Mouse (Mus musculus) CH12.LX (cell line): ENCODE data around the gene Gtf3c5. TPM values are rescaled to one million over a fixed set of nuclear protein-coding genes. Genes with fewer than 3 reads are reported as not detected.

Experiments
- DNase-seq: peaks from one replicate; pipeline ENCODE4 v3.0.0-alpha.2; 2013; ENCODE audit errors: extremely low read depth
- H3K27ac ChIP-seq: 2 replicates; pipeline ENCODE4 v1.5.1; 2012; ENCODE audit warnings: low read depth, mild to moderate bottlenecking, control low read depth, moderate library complexity; ENCODE audit not compliant: insufficient read depth
- H3K27me3 ChIP-seq: replicated peaks from 2 replicates; pipeline ENCODE3; 2012; ENCODE audit warnings: inconsistent platforms
- H3K36me3 ChIP-seq, 2 experiments: replicated peaks in 1 of 2; 2 replicates each; pipeline versions ENCODE3 to v1.6.1; 2012; ENCODE audit warnings: inconsistent platforms in 1 of 2, low read length in 1 of 2, mild to moderate bottlenecking in 1 of 2, mixed read lengths in 1 of 2, moderate library complexity in 1 of 2; ENCODE audit not compliant: control insufficient read depth in 1 of 2, insufficient read depth in 1 of 2
- H3K4me1 ChIP-seq, 2 experiments: 2 replicates each; pipeline ENCODE4 v1.6.1; 2012; ENCODE audit warnings: inconsistent platforms in 1 of 2, moderate library complexity in 1 of 2; ENCODE audit not compliant: insufficient read depth in 2 of 2, control insufficient read depth in 1 of 2
- H3K4me2 ChIP-seq: 2 replicates; pipeline ENCODE4 v1.6.1; 2012; ENCODE audit warnings: low read depth, mild to moderate bottlenecking, control low read depth; ENCODE audit not compliant: poor library complexity, insufficient read depth, severe bottlenecking
- H3K4me3 ChIP-seq, 3 experiments: fragments of 150-350 bp in 1 of 3; sonication (generic) in 1 of 3; replicated peaks in 1 of 3; 2 replicates each; pipeline versions ENCODE3 to v1.5.1; 2011 to 2012; ENCODE audit warnings: low read depth in 2 of 3, low read length in 2 of 3, mild to moderate bottlenecking in 2 of 3, moderate library complexity in 2 of 3, control low read depth in 1 of 3, improper control_type of control experiment in 1 of 3, inconsistent platforms in 1 of 3, mixed read lengths in 1 of 3; ENCODE audit not compliant: poor library complexity in 1 of 3
- H3K79me2 ChIP-seq: replicated peaks from 2 replicates; pipeline ENCODE4 v1.6.1; 2012; ENCODE audit warnings: mild to moderate bottlenecking, moderate library complexity; ENCODE audit not compliant: control insufficient read depth, poor library complexity, insufficient read depth, severe bottlenecking; ENCODE audit errors: extremely low read depth
- H3K9ac ChIP-seq: 2 replicates; pipeline ENCODE4 v1.6.1; 2012; ENCODE audit warnings: low read depth, mild to moderate bottlenecking, control low read depth, moderate library complexity; ENCODE audit not compliant: insufficient read depth
- H3K9me3 ChIP-seq: replicated peaks from 2 replicates; pipeline ENCODE3; 2012; ENCODE audit warnings: low read length, inconsistent platforms, mixed read lengths
- CHD2 ChIP-seq: IDR thresholded peaks from 2 replicates; pipeline ENCODE4 v1.6.1; 2011; ENCODE audit warnings: low read length, improper control_type of control experiment
- E2F4 ChIP-seq: IDR thresholded peaks from 2 replicates; pipeline ENCODE4 v1.6.1; 2011; ENCODE audit warnings: low read depth, low read length, improper control_type of control experiment; ENCODE audit not compliant: insufficient replicate concordance
- ELF1 ChIP-seq: IDR thresholded peaks from 2 replicates; pipeline ENCODE4 v1.6.1; 2014; ENCODE audit warnings: low read depth, mild to moderate bottlenecking, inconsistent platforms, low read length, improper control_type of control experiment
- ETS1 ChIP-seq: conservative IDR thresholded peaks from 2 replicates; pipeline ENCODE4 v1.6.1; 2012; ENCODE audit warnings: low read depth, mild to moderate bottlenecking, inconsistent platforms, low read length, improper control_type of control experiment, moderate library complexity
- JUND ChIP-seq: conservative IDR thresholded peaks from 2 replicates; pipeline ENCODE4 v1.6.1; 2011; ENCODE audit warnings: low read depth, low read length, improper control_type of control experiment
- MAX ChIP-seq: IDR thresholded peaks from 2 replicates; pipeline ENCODE4 v1.6.1; 2011; ENCODE audit warnings: low read length, improper control_type of control experiment
- MXI1 ChIP-seq: IDR thresholded peaks from 2 replicates; pipeline ENCODE4 v1.6.1; 2011; ENCODE audit warnings: mild to moderate bottlenecking, low read depth, low read length, improper control_type of control experiment
- MYC ChIP-seq: IDR thresholded peaks from 2 replicates; pipeline ENCODE4 v1.6.1; 2011; ENCODE audit warnings: low read depth, mild to moderate bottlenecking, improper control_type of control experiment, low read length
- NELFE ChIP-seq: IDR thresholded peaks from 2 replicates; pipeline ENCODE4 v1.6.1; 2011; ENCODE audit warnings: low read depth, low read length, improper control_type of control experiment
- NRF1 ChIP-seq: IDR thresholded peaks from 2 replicates; pipeline ENCODE4 v1.6.1; 2014; ENCODE audit warnings: low read depth, mild to moderate bottlenecking, inconsistent platforms, low read length, improper control_type of control experiment, moderate library complexity
- TBP ChIP-seq: conservative IDR thresholded peaks from 2 replicates; pipeline ENCODE4 v1.6.1; 2011; ENCODE audit warnings: low read depth, low read length, improper control_type of control experiment
- TCF12 ChIP-seq: IDR thresholded peaks from 2 replicates; pipeline ENCODE4 v1.6.1; 2014; ENCODE audit warnings: low read depth, mild to moderate bottlenecking, inconsistent platforms, low read length, improper control_type of control experiment
- UBTF ChIP-seq: IDR thresholded peaks from 2 replicates; pipeline ENCODE4 v1.6.1; 2012; ENCODE audit warnings: low read depth, mild to moderate bottlenecking, inconsistent platforms, low read length, improper control_type of control experiment, moderate library complexity
- USF1 ChIP-seq: IDR thresholded peaks from 2 replicates; pipeline ENCODE4 v1.6.1; 2014; ENCODE audit warnings: low read depth, mild to moderate bottlenecking, inconsistent platforms, low read length, improper control_type of control experiment
- USF2 ChIP-seq: conservative IDR thresholded peaks from 2 replicates; pipeline ENCODE4 v1.6.1; 2011; ENCODE audit warnings: low read depth, low read length, improper control_type of control experiment
- ZC3H11A ChIP-seq: IDR thresholded peaks from 2 replicates; pipeline ENCODE4 v1.6.1; 2012; ENCODE audit warnings: low read depth, mild to moderate bottlenecking, inconsistent platforms, low read length, improper control_type of control experiment
- ZMIZ1 ChIP-seq: IDR thresholded peaks from 2 replicates; pipeline ENCODE4 v1.6.1; 2012; ENCODE audit warnings: low read depth, mild to moderate bottlenecking, inconsistent platforms, low read length, improper control_type of control experiment
- ZNF384 ChIP-seq: IDR thresholded peaks from 2 replicates; pipeline ENCODE4 v1.6.1; 2012; ENCODE audit warnings: low read depth, low read length, improper control_type of control experiment, inconsistent platforms
- dilution Hi-C: fragments of 300-500 bp; cut with MboI; formaldehyde crosslinking; loops from 2 replicates; pipeline ENCODE4 v1.14.3; 2020; ENCODE audit warnings: low sequenced_read_pairs; ENCODE audit not compliant: extremely low pct_unique_long_range_greater_than_20kb, extremely low pct_ligation_motif_present
- in situ Hi-C: fragments of 300-500 bp; cut with MboI; formaldehyde crosslinking; loops from 3 replicates; pipeline ENCODE4 v1.14.3; 2019; ENCODE audit warnings: low sequenced_read_pairs, low pct_ligation_motif_present, low pct_unique_long_range_greater_than_20kb, mixed read lengths
- polyA plus RNA-seq: library from polyadenylated mRNA; unstranded; fragments of >175 nt; gene quantifications from 2 replicates; pipeline ENCODE4 v1.2.1, GENCODE M21; 2012; ENCODE audit warnings: low read depth; ENCODE audit not compliant: insufficient read length
- total RNA-seq, 2 experiments: library from RNA; depleted of rRNA; stranded (reverse); fragments of 300-350 nt in 1 of 2; fragments of >200 nt in 1 of 2; gene quantifications; 2 replicates each; pipeline ENCODE4 v1.2.3; 2012 to 2014

Gene Gtf3c5
- total and polyA plus RNA-seq, 3 experiments: 8.6 to 27.4 (median 12.5) TPM

- Histone ChIP-seq H3K27ac (no peak overlapping the region), H3K4me1 (peaks cover 0 to 30% of the 10 kb centered on the region in 2 experiments; a peak in 2 of 4 replicates), H3K79me2 (no peaks in the 10 kb centered on the region), H3K27me3 (peaks cover 10% of the 10 kb centered on the region), H3K4me3 (no peak overlapping the region), H3K9ac (no peak overlapping the region), H3K4me2 (no peak overlapping the region), H3K9me3 (peaks cover 3% of the 10 kb centered on the region), H3K36me3 (no peaks in the 10 kb centered on the region)
- TF ChIP-seq JUND (no peak), ELF1 (no peak), USF2 (no peak), UBTF (no peak), ZC3H11A (no peak), TCF12 (no peak), MXI1 (no peak), NRF1 (no peak), MAX (no peak), TBP (no peak), MYC (no peak), USF1 (no peak), E2F4 (no peak), CHD2 (no peak), ETS1 (no peak), ZMIZ1 (no peak)
- DNase-seq: no peak
- dilution Hi-C loops: no loop called here
- in situ Hi-C loops: no loop called here
Measured at GRCm38 (mm10) chr2:28601720-28602590, 18.4 kb upstream of the Gtf3c5 start.

GRCm38 (mm10) chr2:28599569-28599900 lies 16.0 kb upstream of the Gtf3c5 start:
- Histone ChIP-seq H3K4me2 (no peak overlapping the region), H3K4me3 (no peak overlapping the region), H3K27ac (no peak overlapping the region), H3K79me2 (no peaks in the 10 kb centered on the region), H3K36me3 (no peaks in the 10 kb centered on the region), H3K9me3 (peaks cover 5% of the 10 kb centered on the region), H3K9ac (no peak overlapping the region), H3K27me3 (peaks cover 8% of the 10 kb centered on the region), H3K4me1 (peaks cover 0 to 23% of the 10 kb centered on the region in 2 experiments; a peak in 2 of 4 replicates)
- no peak for DNase-seq
- in situ Hi-C loops: no loop called here
- dilution Hi-C loops: no loop called here
- TF ChIP-seq ZNF384 (no peak), MAX (no peak), NELFE (no peak)
